Mouse (Mus musculus): ENCODE measurements at regions not wholly inside any gene's neighbourhood (a gene's known extent, or its start where the extent isn't known, plus 50 kb on each side); places are given as distances from the start of the nearest gene placed in this dataset.

- no peak overlapping the region for H3K27ac ChIP-seq (ENCODE audit: low read depth, low read length)
- H3K9me3 ChIP-seq (ENCODE audit: control insufficient read depth, low read length): no peaks in the 10 kb centered on the region
- no peaks in the 10 kb centered on the region for H3K27me3 ChIP-seq (ENCODE audit: control insufficient read depth, insufficient read depth, low read length)
- no peak overlapping the region for H3K9ac ChIP-seq (replicated peaks; ENCODE audit: low read depth, low read length)
- no peak overlapping the region for H3K4me2 ChIP-seq (ENCODE audit: low read depth, low read length)
- no peak overlapping the region for H3K4me3 ChIP-seq (ENCODE audit: low read depth, low read length)
- WGBS: 60% methylated on average over 6 of the region's 6 CpGs
- H3K36me3 ChIP-seq (ENCODE audit: control insufficient read depth, insufficient read depth, low read length): no peaks in the 10 kb centered on the region
- ATAC-seq (ENCODE audit: low read depth): no peak
- H3K4me1 ChIP-seq (ENCODE audit: control insufficient read depth, insufficient read depth, low read length): no peaks in the 10 kb centered on the region
Observed at GRCm38 (mm10) chr5:101288358-101288757, 376.4 kb downstream of the Nkx6-1 start.

DNA sequence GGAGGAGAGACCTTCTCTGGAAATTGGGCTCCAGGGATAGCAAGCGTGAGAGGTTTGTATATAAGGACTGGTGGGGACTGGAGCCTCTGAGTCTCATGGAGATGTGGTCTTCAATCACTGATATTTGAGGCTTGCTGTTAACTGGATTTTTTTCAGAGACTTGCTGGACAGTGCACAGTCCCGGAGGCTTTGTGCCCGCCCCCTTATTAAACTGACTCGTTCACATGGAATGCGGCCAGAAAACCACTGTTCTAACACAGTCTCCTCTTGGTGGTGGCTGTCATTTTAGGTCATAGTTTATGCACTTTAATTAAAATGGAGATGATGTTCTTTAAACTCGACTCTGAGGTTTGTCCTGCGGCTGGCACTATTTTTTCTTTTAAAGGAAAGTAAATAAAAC, 378.9 kb downstream of the Nkx6-1 start:
- no peaks in the 10 kb centered on the region for H3K9me3 ChIP-seq (ENCODE audit: control insufficient read depth, low read length)
- H3K4me3 ChIP-seq (ENCODE audit: low read depth, low read length): no peak overlapping the region
- H3K4me1 ChIP-seq (ENCODE audit: control insufficient read depth, insufficient read depth, low read length): no peaks in the 10 kb centered on the region
- no peaks in the 10 kb centered on the region for H3K27me3 ChIP-seq (ENCODE audit: control insufficient read depth, insufficient read depth, low read length)
- 74% methylated on average over 7 of the region's 7 CpGs for whole genome bisulfite sequencing
- no peak overlapping the region for H3K27ac ChIP-seq (ENCODE audit: low read depth, low read length)
- no peaks in the 10 kb centered on the region for H3K36me3 ChIP-seq (ENCODE audit: control insufficient read depth, insufficient read depth, low read length)
- no peak overlapping the region for H3K9ac ChIP-seq (replicated peaks; ENCODE audit: low read depth, low read length)
- no peak for ATAC-seq (ENCODE audit: low read depth)
- no peak overlapping the region for H3K4me2 ChIP-seq (ENCODE audit: low read depth, low read length)

DNA sequence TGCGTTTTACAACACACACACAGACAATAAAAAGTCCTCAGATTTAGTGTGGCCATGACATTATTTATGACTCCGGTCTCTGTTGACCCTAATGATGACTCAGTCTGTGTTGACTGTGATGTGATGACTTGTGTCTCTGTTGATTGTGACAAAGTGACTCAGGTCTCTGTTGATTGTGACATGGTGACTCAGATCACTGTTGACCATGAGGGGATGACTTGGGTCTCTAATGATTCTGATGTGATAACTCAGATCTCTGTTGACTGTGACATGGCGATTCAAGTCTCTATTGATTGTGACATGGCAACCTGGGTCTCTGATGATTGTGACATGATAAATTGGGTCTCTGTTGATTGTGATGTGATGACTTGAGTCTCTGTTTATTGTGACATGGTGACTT, 405.0 kb downstream of the Gpat3 start:
- no peak for ATAC-seq (ENCODE audit: low read depth)
- no peak overlapping the region for H3K27ac ChIP-seq (ENCODE audit: low read depth, low read length)
- WGBS: 96% methylated on average over 3 of the region's 3 CpGs
- no peaks in the 10 kb centered on the region for H3K9me3 ChIP-seq (ENCODE audit: control insufficient read depth, low read length)
- H3K36me3 ChIP-seq (ENCODE audit: control insufficient read depth, insufficient read depth, low read length): no peaks in the 10 kb centered on the region
- no peaks in the 10 kb centered on the region for H3K27me3 ChIP-seq (ENCODE audit: control insufficient read depth, insufficient read depth, low read length)
- H3K9ac ChIP-seq (replicated peaks; ENCODE audit: low read depth, low read length): no peak overlapping the region
- H3K4me2 ChIP-seq (ENCODE audit: low read depth, low read length): no peak overlapping the region
- no peak overlapping the region for H3K4me3 ChIP-seq (ENCODE audit: low read depth, low read length)
- H3K4me1 ChIP-seq (ENCODE audit: control insufficient read depth, insufficient read depth, low read length): no peaks in the 10 kb centered on the region

DNA sequence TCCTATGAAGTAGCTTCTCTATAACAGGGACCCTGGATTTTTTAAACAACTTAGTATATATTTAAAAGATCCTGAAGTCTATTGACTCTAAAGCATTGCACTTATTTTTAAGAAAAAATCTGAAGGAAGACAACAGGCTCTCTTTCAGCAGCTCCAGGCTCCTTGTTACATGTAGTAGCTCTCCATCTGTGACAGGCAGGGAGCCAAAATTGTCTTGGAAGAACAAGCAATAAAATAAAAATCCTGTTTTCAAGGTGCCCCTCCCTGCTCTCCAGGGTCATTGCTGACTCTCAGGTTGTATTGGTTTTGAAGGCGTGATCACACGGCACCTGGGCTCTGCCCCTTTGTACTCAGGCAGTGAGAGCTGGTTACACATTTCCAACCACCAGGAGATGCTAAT, 397.1 kb downstream of the Gpat3 start:
- no peak overlapping the region for H3K9ac ChIP-seq (replicated peaks; ENCODE audit: low read depth, low read length)
- no peak overlapping the region for H3K4me2 ChIP-seq (ENCODE audit: low read depth, low read length)
- 97% methylated on average over 2 of the region's 2 CpGs for WGBS
- H3K4me3 ChIP-seq (ENCODE audit: low read depth, low read length): no peak overlapping the region
- no peaks in the 10 kb centered on the region for H3K36me3 ChIP-seq (ENCODE audit: control insufficient read depth, insufficient read depth, low read length)
- no peaks in the 10 kb centered on the region for H3K4me1 ChIP-seq (ENCODE audit: control insufficient read depth, insufficient read depth, low read length)
- no peak overlapping the region for H3K27ac ChIP-seq (ENCODE audit: low read depth, low read length)
- H3K27me3 ChIP-seq (ENCODE audit: control insufficient read depth, insufficient read depth, low read length): no peaks in the 10 kb centered on the region
- ATAC-seq (ENCODE audit: low read depth): no peak
- H3K9me3 ChIP-seq (ENCODE audit: control insufficient read depth, low read length): no peaks in the 10 kb centered on the region

DNA sequence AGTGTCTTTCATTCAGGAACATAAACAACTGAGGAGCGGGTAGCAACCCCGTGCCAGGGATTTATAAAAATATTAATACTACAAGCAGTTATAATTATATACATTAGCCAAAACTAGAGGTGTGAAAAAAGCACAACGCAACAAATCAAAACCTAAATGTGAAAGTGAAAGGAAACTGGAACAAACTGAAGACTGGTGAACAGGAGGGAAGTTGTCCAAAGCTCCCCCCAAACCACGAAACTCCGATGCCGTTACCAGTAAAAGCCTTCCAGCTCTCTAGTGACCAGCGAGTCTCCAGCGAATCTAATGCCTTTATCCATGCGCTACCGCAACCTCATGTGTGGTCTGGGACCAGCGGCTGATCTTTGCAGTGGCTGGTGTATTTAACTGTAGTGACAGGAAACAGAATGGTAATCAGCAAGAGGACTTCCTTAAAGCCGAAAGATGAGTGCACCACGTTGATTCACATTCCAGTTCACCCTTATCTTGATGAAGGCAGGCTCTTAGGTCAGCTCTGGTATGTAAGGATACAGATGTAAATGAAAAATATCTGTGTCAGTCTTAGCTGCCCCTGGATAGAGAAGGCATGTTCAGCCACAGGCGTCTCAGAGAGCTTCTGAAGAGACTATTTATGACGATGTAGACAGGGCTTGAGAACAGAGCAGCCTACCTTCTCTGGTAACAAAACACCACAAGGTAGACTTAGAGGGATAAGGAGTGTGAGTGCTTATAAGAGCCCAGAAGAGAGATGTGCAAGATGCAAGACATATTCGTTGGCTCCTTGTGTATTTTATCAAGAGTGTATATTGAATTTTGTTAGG, 394.0 kb downstream of the Gpat3 start:
- H3K27me3 ChIP-seq (ENCODE audit: control insufficient read depth, insufficient read depth, low read length): no peaks in the 10 kb centered on the region
- H3K4me1 ChIP-seq (ENCODE audit: control insufficient read depth, insufficient read depth, low read length): no peaks in the 10 kb centered on the region
- H3K4me2 ChIP-seq (ENCODE audit: low read depth, low read length): no peak overlapping the region
- no peak overlapping the region for H3K9ac ChIP-seq (replicated peaks; ENCODE audit: low read depth, low read length)
- no peak overlapping the region for H3K4me3 ChIP-seq (ENCODE audit: low read depth, low read length)
- H3K9me3 ChIP-seq (ENCODE audit: control insufficient read depth, low read length): no peaks in the 10 kb centered on the region
- 83% methylated on average over 16 of the region's 16 CpGs for WGBS
- ATAC-seq (ENCODE audit: low read depth): no peak
- no peak overlapping the region for H3K27ac ChIP-seq (ENCODE audit: low read depth, low read length)
- H3K36me3 ChIP-seq (ENCODE audit: control insufficient read depth, insufficient read depth, low read length): no peaks in the 10 kb centered on the region

DNA sequence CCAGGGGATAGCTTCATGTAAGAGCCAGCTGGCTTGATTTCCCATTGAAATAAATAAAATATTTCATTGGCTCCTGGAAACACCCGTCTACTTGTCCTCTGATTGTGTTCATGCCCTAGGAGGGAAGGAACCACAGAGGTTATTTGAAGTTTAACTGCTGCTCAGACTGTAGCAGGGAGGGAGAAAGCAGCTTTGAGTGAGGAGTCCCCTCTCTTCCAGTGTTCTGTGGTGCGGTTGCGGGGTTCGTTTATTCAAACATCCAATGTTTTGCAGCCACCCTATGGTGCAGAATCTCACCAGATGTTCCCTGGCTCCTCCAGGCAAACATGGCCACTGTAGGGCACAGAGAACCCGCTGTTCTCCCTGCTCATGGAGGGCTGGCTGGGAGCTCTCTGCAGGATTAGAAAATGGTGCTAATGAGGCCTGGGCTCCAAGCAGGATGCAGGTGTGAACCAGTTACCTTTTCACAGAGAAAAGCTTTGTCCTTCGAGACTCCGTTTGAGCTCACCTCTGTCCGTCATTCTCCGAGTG, 390.7 kb downstream of the Gpat3 start:
- H3K27ac ChIP-seq (ENCODE audit: low read depth, low read length): no peak overlapping the region
- WGBS: 80% methylated on average over 9 of the region's 9 CpGs
- ATAC-seq (ENCODE audit: low read depth): no peak
- H3K4me3 ChIP-seq (ENCODE audit: low read depth, low read length): no peak overlapping the region
- H3K36me3 ChIP-seq (ENCODE audit: control insufficient read depth, insufficient read depth, low read length): no peaks in the 10 kb centered on the region
- no peaks in the 10 kb centered on the region for H3K27me3 ChIP-seq (ENCODE audit: control insufficient read depth, insufficient read depth, low read length)
- H3K9ac ChIP-seq (replicated peaks; ENCODE audit: low read depth, low read length): no peak overlapping the region
- H3K9me3 ChIP-seq (ENCODE audit: control insufficient read depth, low read length): no peaks in the 10 kb centered on the region
- H3K4me1 ChIP-seq (ENCODE audit: control insufficient read depth, insufficient read depth, low read length): no peaks in the 10 kb centered on the region
- H3K4me2 ChIP-seq (ENCODE audit: low read depth, low read length): no peak overlapping the region

DNA sequence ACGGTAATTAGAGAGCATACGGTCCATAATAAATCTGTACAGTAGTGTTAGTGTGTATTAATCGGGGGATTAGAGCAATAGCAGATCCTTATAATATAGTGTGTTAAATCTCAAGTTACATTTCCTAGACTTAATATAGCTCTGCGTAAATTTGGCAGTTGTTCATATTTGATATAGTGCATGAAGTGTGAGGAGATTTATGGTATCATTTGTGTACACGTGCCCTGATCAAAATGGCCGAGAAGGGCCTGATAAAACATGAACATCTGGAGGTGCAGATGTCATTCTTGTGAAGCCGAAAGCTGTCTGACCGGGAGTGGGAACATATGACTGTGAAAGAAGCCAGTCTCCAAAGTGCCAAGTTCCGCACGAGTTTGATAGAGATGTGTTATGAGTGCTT, 376.9 kb downstream of the Gpat3 start:
- Histone ChIP-seq H3K27me3 (ENCODE audit: control insufficient read depth, insufficient read depth, low read length) (no peaks in the 10 kb centered on the region), H3K4me2 (ENCODE audit: low read depth, low read length) (no peak overlapping the region), H3K36me3 (ENCODE audit: control insufficient read depth, insufficient read depth, low read length) (no peaks in the 10 kb centered on the region), H3K4me1 (ENCODE audit: control insufficient read depth, insufficient read depth, low read length) (no peaks in the 10 kb centered on the region), H3K4me3 (ENCODE audit: low read depth, low read length) (no peak overlapping the region), H3K27ac (ENCODE audit: low read depth, low read length) (no peak overlapping the region), H3K9ac (replicated peaks; ENCODE audit: low read depth, low read length) (no peak overlapping the region), H3K9me3 (ENCODE audit: control insufficient read depth, low read length) (no peaks in the 10 kb centered on the region)
- WGBS: 82% methylated on average over 10 of the region's 10 CpGs
- no peak for ATAC-seq (ENCODE audit: low read depth)

DNA sequence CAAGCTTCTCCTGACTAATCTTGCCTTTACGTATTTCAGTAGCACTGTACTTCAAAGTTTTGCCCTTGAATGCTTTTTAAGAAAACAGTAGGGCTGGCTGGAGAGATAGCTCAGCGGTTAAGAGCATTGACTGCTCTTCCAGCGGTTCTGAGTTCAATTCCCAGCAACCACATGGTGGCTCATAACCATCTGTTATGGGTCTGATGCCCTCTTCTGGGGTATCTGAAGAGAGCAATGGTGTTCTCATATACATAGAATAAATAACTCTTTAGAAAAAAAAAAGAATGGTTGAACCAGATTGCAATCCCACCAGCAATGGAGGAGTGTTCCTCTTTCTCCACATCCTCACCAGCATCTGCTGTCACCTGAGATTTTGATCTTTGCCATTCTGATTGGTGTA, 372.6 kb downstream of the Gpat3 start:
- Histone ChIP-seq H3K4me2 (ENCODE audit: low read depth, low read length) (no peak overlapping the region), H3K4me3 (ENCODE audit: low read depth, low read length) (no peak overlapping the region), H3K9me3 (ENCODE audit: control insufficient read depth, low read length) (no peaks in the 10 kb centered on the region), H3K9ac (replicated peaks; ENCODE audit: low read depth, low read length) (no peak overlapping the region), H3K36me3 (ENCODE audit: control insufficient read depth, insufficient read depth, low read length) (no peaks in the 10 kb centered on the region), H3K27me3 (ENCODE audit: control insufficient read depth, insufficient read depth, low read length) (no peaks in the 10 kb centered on the region), H3K27ac (ENCODE audit: low read depth, low read length) (no peak overlapping the region), H3K4me1 (ENCODE audit: control insufficient read depth, insufficient read depth, low read length) (no peaks in the 10 kb centered on the region)
- ATAC-seq (ENCODE audit: low read depth): no peak
- WGBS: 88% methylated on average over 3 of the region's 3 CpGs

- WGBS: 89% methylated on average over 10 of the region's 10 CpGs
- ATAC-seq (ENCODE audit: low read depth): no peak
- Histone ChIP-seq H3K36me3 (ENCODE audit: control insufficient read depth, insufficient read depth, low read length) (no peaks in the 10 kb centered on the region), H3K27me3 (ENCODE audit: control insufficient read depth, insufficient read depth, low read length) (no peaks in the 10 kb centered on the region), H3K4me3 (ENCODE audit: low read depth, low read length) (no peak overlapping the region), H3K4me2 (ENCODE audit: low read depth, low read length) (no peak overlapping the region), H3K9ac (replicated peaks; ENCODE audit: low read depth, low read length) (no peak overlapping the region), H3K4me1 (ENCODE audit: control insufficient read depth, insufficient read depth, low read length) (no peaks in the 10 kb centered on the region), H3K9me3 (ENCODE audit: control insufficient read depth, low read length) (no peaks in the 10 kb centered on the region), H3K27ac (ENCODE audit: low read depth, low read length) (no peak overlapping the region)
Observed at GRCm38 (mm10) chr5:101216837-101217571, 371.5 kb downstream of the Gpat3 start.

Measured in neural tube, embryonic 14.5 days (tissue).